Mouse (Mus musculus) E14TG2a.4 (cell line): Measurements from ENCODE around the gene Serpinf2.

Experiments
- CTCF ChIP-seq: conservative IDR thresholded peaks from 2 replicates; pipeline ENCODE4 v1.5.1; 2014; ENCODE audit warnings: low read length
- NANOG ChIP-seq: IDR thresholded peaks from 2 replicates; pipeline ENCODE4 v1.6.1; 2014; ENCODE audit warnings: borderline replicate concordance, low read length, mixed read lengths
- POU5F1 ChIP-seq: IDR thresholded peaks from 2 replicates; pipeline ENCODE4 v1.6.1; 2014; ENCODE audit warnings: low read length, borderline replicate concordance

DNA sequence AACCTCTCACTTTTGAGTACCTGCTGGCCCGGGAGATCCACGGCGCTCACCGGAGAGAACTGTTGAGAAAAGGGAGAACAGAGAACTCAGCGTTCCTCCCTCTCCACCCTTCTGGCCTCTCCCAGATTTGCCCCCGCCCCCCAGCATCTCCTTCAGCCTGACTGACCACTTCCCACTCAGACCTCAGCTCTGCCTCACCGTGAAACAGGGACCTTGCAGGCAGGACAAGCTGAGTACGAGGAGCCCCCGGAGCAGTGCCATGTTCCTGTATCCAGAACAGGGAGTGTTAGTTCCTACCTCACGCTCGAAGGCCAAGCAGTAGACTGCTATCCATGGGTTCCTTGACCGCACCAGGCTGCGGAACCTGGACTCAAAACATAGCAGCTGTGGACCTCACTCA lies 1.2 kb downstream of the Serpinf2 start:
- no peak for TF ChIP-seq CTCF
- no peak for TF ChIP-seq NANOG
- TF ChIP-seq POU5F1 = no peak
